Mouse (Mus musculus) thymus, adult 2 months (tissue): ENCODE results near the gene Mboat2. TPM values are rescaled to one million over a fixed set of nuclear protein-coding genes. Genes with fewer than 3 reads are reported as not detected.

Experiments used
- DNase-seq: peaks from one replicate; pipeline ENCODE4 v3.0.0; 2021
- H3K27ac ChIP-seq: fragments of 200-500 bp; 2 replicates; pipeline ENCODE4 v1.5.1; 2012; ENCODE audit warnings: low read length, control low read depth; ENCODE audit not compliant: control insufficient read depth, insufficient read depth
- H3K27me3 ChIP-seq: fragments of 200-500 bp; 2 replicates; pipeline ENCODE4 v1.6.1; 2012; ENCODE audit warnings: mild to moderate bottlenecking, low read length, moderate library complexity, mixed read lengths; ENCODE audit not compliant: control insufficient read depth, insufficient read depth
- H3K36me3 ChIP-seq: fragments of 200-500 bp; 2 replicates; pipeline ENCODE4 v1.6.1; 2012; ENCODE audit warnings: mild to moderate bottlenecking, low read length, moderate library complexity; ENCODE audit not compliant: control insufficient read depth, insufficient read depth
- H3K4me1 ChIP-seq: fragments of 200-500 bp; replicated peaks from 2 replicates; pipeline ENCODE4 v1.6.1; 2012; ENCODE audit warnings: low read length; ENCODE audit not compliant: control insufficient read depth, insufficient read depth
- H3K4me3 ChIP-seq: fragments of 200-500 bp; 2 replicates; pipeline ENCODE4 v1.5.1; 2012; ENCODE audit warnings: mild to moderate bottlenecking, low read length, control low read depth, moderate library complexity; ENCODE audit not compliant: control insufficient read depth, insufficient read depth
- CTCF ChIP-seq: fragments of 200-500 bp; IDR thresholded peaks from 2 replicates; pipeline ENCODE4 v1.5.1; 2012; ENCODE audit warnings: mild to moderate bottlenecking, control low read depth, low read length, moderate library complexity, borderline replicate concordance; ENCODE audit not compliant: control insufficient read depth, poor library complexity, insufficient read depth; ENCODE audit errors: extremely low read depth
- POLR2A ChIP-seq: fragments of 200-500 bp; IDR thresholded peaks from 2 replicates; pipeline ENCODE4 v1.6.1; 2012; ENCODE audit warnings: mild to moderate bottlenecking, low read length, control low read depth, moderate library complexity; ENCODE audit not compliant: control insufficient read depth, poor library complexity, insufficient read depth; ENCODE audit errors: extremely low read depth
- WGBS: fragments of 180-500 bp; shearing (Covaris S2); methylation state at CpG from one replicate; pipeline ENCODE4 v1.1.7; 2018; 5-methylcytosine and 5-hydroxymethylcytosine counted together
- polyA plus RNA-seq: library from polyadenylated mRNA; depleted of rRNA; stranded (reverse); fragments of >200 nt; gene quantifications from 2 replicates; pipeline ENCODE4 v1.2.3, GENCODE M21; 2012

Mboat2 gene
- polyA plus RNA-seq, 1 experiment, result 0.85 TPM

DNA sequence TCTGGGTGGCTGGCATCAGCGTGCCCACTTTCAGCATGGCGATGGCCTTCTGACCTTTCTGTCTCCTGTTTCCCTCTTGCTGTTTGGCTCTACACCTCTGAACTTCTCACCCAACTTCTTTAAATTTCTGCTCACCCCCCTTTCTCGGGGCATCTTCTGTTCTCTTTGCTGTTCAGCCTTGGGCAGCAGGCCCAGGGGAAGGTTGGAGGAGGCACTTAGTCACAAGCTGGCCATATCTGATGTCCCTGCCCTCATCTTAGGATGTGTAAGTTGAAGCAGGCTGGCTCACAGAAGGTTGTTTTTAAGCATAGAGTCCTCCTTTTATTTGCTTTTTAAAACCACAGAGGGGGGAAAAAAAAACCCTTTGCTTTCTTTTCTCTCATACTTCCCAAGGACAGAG lies 103.3 kb downstream of the Mboat2 start:
- H3K36me3 ChIP-seq, result no peaks in the 10 kb centered on the region
- no peak overlapping the region for H3K27ac ChIP-seq
- H3K4me1 ChIP-seq, result no peaks in the 10 kb centered on the region
- 79% methylated on average over 3 of the region's 3 CpGs for WGBS
- DNase-seq, result no peak
- no peak overlapping the region for H3K4me3 ChIP-seq
- H3K27me3 ChIP-seq, result no peaks in the 10 kb centered on the region
- no peak for TF ChIP-seq CTCF
- TF ChIP-seq POLR2A, result no peak

DNA sequence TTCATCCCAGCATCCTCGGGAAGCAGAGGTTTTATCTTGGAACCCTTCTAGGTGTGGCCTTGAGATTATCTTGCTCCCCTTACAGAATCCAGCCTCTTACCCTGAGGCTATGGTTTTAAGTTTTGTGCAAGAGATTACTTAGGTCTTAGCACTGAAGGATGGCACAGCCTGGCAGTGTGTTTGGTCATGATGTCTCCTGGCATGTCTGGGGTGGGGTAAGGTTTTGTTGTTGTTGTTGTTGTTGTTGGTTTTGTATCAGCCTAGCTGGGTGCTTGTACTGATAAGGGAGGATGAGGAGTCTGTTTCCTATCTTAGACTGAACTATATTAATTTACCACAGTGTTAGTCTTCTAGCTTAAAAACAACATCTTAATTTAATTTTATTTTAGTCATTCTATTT lies 105.6 kb downstream of the Mboat2 start:
- Histone ChIP-seq H3K4me1 (no peaks in the 10 kb centered on the region), H3K27me3 (no peaks in the 10 kb centered on the region), H3K36me3 (no peaks in the 10 kb centered on the region), H3K4me3 (no peak overlapping the region), H3K27ac (no peak overlapping the region)
- no peak for TF ChIP-seq CTCF
- no peak for TF ChIP-seq POLR2A
- no peak for DNase-seq
- WGBS, result 88% methylated on average over 1 of the region's 1 CpGs

DNA sequence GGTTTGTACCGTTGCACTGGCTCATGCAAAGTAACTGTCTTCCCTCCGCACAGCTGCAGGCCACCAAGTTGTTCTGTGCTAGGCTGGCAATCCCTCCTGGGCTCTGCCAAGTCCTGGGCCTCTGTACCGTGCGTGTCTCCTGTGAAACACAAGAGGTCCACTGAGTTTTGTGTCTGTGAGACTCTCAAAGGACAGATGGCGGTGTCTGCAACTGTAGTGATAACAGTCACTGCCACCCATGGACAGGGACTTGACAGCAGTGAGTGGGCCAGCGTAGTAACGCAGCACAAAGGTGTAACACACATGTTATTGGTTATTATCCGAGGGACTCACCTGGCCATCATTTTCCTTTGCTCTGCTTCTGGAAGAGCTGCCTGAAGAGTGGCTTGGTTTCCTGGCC lies 108.7 kb downstream of the Mboat2 start:
- 96% methylated on average over 8 of the region's 8 CpGs for WGBS

DNA sequence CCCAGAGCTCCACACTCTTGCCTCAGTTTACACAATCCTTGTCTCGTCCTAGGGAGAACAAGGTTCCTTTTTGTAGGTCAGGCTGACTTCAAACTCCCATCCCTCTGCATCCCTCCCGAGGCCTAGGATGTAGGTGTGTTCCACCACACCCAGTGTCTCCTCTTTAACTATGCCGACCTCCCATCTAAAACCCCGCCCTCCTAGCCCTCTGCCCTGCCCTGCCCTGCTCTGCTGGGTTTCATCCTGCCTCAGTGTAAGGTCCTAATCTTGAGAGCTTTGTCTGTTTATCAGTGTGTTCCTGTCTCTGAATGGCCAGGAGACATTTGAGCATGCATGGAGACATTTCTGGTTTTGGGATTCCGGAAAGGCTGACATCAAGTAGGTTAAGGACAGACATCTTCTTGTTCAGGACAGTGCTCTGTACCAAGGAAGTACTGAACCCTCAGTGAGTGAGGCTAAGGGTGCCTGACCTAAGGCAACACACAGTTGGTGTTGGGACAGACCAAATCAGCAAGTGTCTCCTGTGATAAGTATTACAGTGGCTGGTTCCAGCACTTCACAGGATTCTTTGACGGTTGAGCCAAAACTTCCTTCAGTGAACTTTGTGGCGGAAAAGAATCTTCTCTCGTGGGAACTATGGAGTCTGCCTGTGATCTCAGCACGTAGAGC lies 112.1 kb downstream of the Mboat2 start:
- Histone ChIP-seq H3K27me3 (no peaks in the 10 kb centered on the region), H3K27ac (no peak overlapping the region), H3K36me3 (no peaks in the 10 kb centered on the region), H3K4me3 (no peak overlapping the region), H3K4me1 (no peaks in the 10 kb centered on the region)
- no peak for DNase-seq
- WGBS, result 89% methylated on average over 9 of the region's 9 CpGs
- TF ChIP-seq POLR2A, result no peak
- no peak for TF ChIP-seq CTCF

More for the DNA sequence above, 108.7 kb downstream of the Mboat2 start:
- TF ChIP-seq POLR2A (no peak), CTCF (no peak)
- H3K27ac ChIP-seq, result no peak overlapping the region
- no peak overlapping the region for H3K4me3 ChIP-seq
- H3K4me1 ChIP-seq, result no peaks in the 10 kb centered on the region
- no peaks in the 10 kb centered on the region for H3K27me3 ChIP-seq
- DNase-seq, result no peak
- no peaks in the 10 kb centered on the region for H3K36me3 ChIP-seq

DNA sequence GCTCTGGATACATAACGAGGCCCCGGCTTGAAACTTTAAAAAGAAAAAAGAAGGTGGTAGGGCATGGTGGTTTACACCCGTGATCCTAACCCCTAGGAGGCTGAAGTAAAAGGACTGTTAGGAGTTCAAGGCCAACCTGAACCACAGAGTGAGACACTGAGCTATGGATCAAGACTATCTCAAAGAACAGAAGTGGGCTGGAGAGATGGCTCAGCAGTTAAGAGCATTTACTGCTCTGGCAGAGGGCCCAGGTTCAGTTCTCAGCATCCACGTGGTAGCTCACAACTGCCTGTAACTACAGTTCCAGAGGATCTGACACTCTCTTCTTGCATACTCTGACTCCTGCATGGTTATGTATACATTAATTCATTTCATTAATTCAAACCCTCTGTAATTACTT lies 112.7 kb downstream of the Mboat2 start:
- Histone ChIP-seq H3K27ac (no peak overlapping the region), H3K4me3 (no peak overlapping the region), H3K36me3 (no peaks in the 10 kb centered on the region), H3K27me3 (no peaks in the 10 kb centered on the region), H3K4me1 (no peaks in the 10 kb centered on the region)
- DNase-seq, result no peak
- TF ChIP-seq POLR2A (no peak), CTCF (no peak)
- 83% methylated on average over 4 of the region's 4 CpGs for WGBS

DNA sequence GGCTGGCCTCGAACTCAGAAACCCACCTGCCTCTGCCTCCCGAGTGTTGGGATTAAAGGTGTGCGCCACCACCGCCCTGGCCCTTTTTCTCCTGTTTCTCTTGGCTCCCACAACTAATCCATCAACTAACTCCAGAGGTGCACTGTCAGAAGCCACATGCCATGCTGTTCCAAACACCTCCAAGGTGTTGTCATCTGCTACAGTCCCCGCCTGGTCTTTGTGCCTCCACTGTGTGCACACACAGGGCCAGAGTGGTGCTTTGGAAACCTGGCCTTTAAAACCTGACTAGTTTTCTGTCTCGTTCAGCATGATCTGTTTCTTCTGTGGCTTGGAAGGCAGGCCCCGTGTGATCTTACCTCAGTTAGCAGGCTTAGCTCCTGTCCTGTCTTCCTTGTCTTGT lies 113.9 kb downstream of the Mboat2 start:
- Histone ChIP-seq H3K4me3 (no peak overlapping the region), H3K27me3 (no peaks in the 10 kb centered on the region), H3K36me3 (no peaks in the 10 kb centered on the region), H3K4me1 (no peaks in the 10 kb centered on the region), H3K27ac (no peak overlapping the region)
- no peak for DNase-seq
- whole genome bisulfite sequencing, result 91% methylated on average over 7 of the region's 7 CpGs
- TF ChIP-seq POLR2A (no peak), CTCF (no peak)

DNA sequence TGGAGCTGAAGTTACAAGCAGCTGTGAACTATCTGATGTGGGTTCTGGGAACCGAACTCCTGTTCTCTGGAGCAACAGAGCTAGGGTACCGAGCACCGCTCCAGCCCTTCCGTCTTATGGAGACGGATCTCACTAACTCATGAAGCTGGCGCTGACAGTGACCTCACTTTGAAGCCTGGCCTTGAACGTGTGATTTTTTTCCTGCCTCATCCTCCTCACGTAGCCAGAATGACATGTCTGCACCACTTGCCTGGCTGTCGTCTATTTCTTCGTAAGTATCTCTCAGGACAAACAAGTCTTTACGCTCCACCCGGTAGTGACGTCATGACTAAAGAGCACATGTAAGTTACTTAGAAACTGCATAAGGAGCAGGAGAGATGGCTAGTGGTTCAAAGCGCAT lies 116.4 kb downstream of the Mboat2 start:
- Histone ChIP-seq H3K36me3 (no peaks in the 10 kb centered on the region), H3K27ac (no peak overlapping the region), H3K4me3 (no peak overlapping the region), H3K27me3 (no peaks in the 10 kb centered on the region), H3K4me1 (no peaks in the 10 kb centered on the region)
- no peak for DNase-seq
- TF ChIP-seq POLR2A (no peak), CTCF (no peak)
- WGBS, result 98% methylated on average over 14 of the region's 14 CpGs
